Mouse (Mus musculus) forebrain, embryonic 12.5 days (tissue): ENCODE data around the gene Rps6kb1. TPM values are rescaled to one million over a fixed set of nuclear protein-coding genes. Genes with fewer than 3 reads are reported as not detected.
"Not testable (repeated sequence)": the region's sequence is repeated elsewhere in the genome, so short reads cannot be mapped to it uniquely, and the experiment has no call there.

Experiments used
- ATAC-seq: fragments of 200-750 bp; cut with Nextera tagmentation; 2 replicates; pipeline ENCODE4 v1.8.0; 2017; ENCODE audit warnings: moderate TSS enrichment; ENCODE audit not compliant: low FRiP score
- H3K27ac ChIP-seq: fragments of 300-500 bp; sonication (generic); 2 replicates; pipeline ENCODE4 v1.5.1; 2016; ENCODE audit warnings: mild to moderate bottlenecking
- H3K27me3 ChIP-seq: fragments of 300-500 bp; sonication (generic); 2 replicates; pipeline ENCODE4 v1.6.1; 2016; ENCODE audit warnings: mild to moderate bottlenecking
- H3K36me3 ChIP-seq: fragments of 300-500 bp; sonication (generic); replicated peaks from 2 replicates; pipeline ENCODE4 v1.6.1; 2016; ENCODE audit warnings: mild to moderate bottlenecking
- H3K4me1 ChIP-seq: fragments of 300-500 bp; sonication (generic); 2 replicates; pipeline ENCODE4 v1.6.1; 2016
- H3K4me2 ChIP-seq: fragments of 300-500 bp; sonication (generic); 2 replicates; pipeline ENCODE4 v1.6.1; 2016; ENCODE audit warnings: mild to moderate bottlenecking, moderate library complexity
- H3K4me3 ChIP-seq: fragments of 300-500 bp; sonication (generic); replicated peaks from 2 replicates; pipeline ENCODE4 v1.5.1; 2016; ENCODE audit warnings: mild to moderate bottlenecking
- H3K9ac ChIP-seq: fragments of 300-500 bp; sonication (generic); 2 replicates; pipeline ENCODE4 v1.6.1; 2016; ENCODE audit warnings: mild to moderate bottlenecking
- H3K9me3 ChIP-seq: fragments of 300-500 bp; sonication (generic); 2 replicates; pipeline ENCODE4 v1.6.1; 2016
- WGBS: fragments of 180-500 bp; shearing (Covaris S2); methylation state at CpG from one replicate; pipeline ENCODE4 v1.1.7; 2016; 5-methylcytosine and 5-hydroxymethylcytosine counted together
- microRNA counts: library from miRNA; unstranded; fragments of <30 nt; microRNA quantifications from one replicate; lab custom pipeline; 2017
- microRNA-seq: library from miRNA; unstranded; fragments of <30 nt; microRNA quantifications from one replicate; pipeline ENCODE4, GENCODE M21; 2017
- polyA plus RNA-seq: library from polyadenylated mRNA; unstranded; fragments of >200 nt; fragmentation: Nextera tagmentation; extraction: Ambion mirVana; gene quantifications from 2 replicates; pipeline ENCODE4 v1.2.1, GENCODE M21; 2016

Gene Rps6kb1
- polyA plus RNA-seq, 1 experiment from 2014 or later, result 65.2 TPM

DNA sequence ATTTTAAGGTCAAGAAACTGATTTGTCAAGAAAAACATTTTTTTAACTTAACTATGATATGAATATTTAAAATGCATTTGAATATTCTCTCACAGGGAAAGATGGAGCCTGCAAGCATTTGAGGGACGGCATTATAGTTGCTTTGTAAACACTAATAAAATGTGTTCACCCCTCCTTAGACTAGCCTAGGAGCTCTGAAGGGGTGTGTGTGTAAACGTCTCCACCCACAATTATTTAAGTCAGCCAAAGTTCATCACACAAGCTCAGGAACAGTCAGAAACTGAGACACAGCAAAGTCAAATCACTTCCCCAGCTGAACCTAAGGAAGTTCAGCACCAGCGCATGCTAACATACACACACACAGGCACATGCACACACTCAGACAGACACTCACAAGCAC lies 71.0 kb downstream of the Rps6kb1 start:
- H3K36me3 ChIP-seq, result no peaks in the 10 kb centered on the region
- no peak overlapping the region for H3K4me2 ChIP-seq
- WGBS, result 65% methylated on average over 3 of the region's 3 CpGs
- peaks cover 7% of the 10 kb centered on the region; the same call in 1 of the 2 replicates for H3K27me3 ChIP-seq
- no peaks in the 10 kb centered on the region for H3K9me3 ChIP-seq
- peaks cover 17% of the 10 kb centered on the region for H3K4me1 ChIP-seq
- ATAC-seq, result no peak
- H3K9ac ChIP-seq, result no peak overlapping the region
- no peak overlapping the region for H3K27ac ChIP-seq
- H3K4me3 ChIP-seq, result no peak overlapping the region

DNA sequence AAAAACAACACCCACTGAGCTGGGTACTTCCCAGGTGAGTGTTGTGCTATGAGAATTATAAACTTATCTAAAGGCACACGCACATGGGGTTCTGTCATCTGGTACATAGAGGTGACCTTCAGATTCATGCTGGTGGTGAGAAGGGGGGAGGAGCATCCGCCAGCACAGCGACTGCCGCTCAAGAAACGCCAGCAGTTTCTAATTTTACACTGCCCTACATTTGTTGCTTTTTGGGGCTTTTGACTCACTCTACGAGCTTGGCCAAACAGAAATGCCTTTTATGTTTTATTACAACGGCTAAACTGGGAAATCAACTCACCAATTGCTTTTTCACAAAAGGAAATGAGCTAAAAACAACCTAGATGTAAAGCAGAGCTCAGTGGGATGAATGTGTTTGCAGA lies 71.8 kb downstream of the Rps6kb1 start:
- no peaks in the 10 kb centered on the region for H3K9me3 ChIP-seq
- 43% methylated on average over 7 of the region's 7 CpGs for WGBS
- no peaks in the 10 kb centered on the region for H3K36me3 ChIP-seq
- no peak overlapping the region for H3K27ac ChIP-seq
- peak overlapping the region; percentile 22 for H3K4me2 ChIP-seq
- peaks cover 8% of the 10 kb centered on the region; the same call in 1 of the 2 replicates for H3K27me3 ChIP-seq
- no peak for ATAC-seq
- peaks cover 19% of the 10 kb centered on the region for H3K4me1 ChIP-seq
- H3K9ac ChIP-seq, result no peak overlapping the region
- H3K4me3 ChIP-seq, result no peak overlapping the region

GRCm38 (mm10) chr11:86471785-86472184 lies 72.8 kb downstream of the Rps6kb1 start:
- H3K27me3 ChIP-seq, result peaks cover 8% of the 10 kb centered on the region; the same call in 1 of the 2 replicates
- no peak overlapping the region for H3K4me3 ChIP-seq
- no peak for ATAC-seq
- 31% methylated on average over 6 of the region's 6 CpGs for WGBS
- H3K27ac ChIP-seq, result no peak overlapping the region
- no peak overlapping the region for H3K9ac ChIP-seq
- H3K36me3 ChIP-seq, result no peaks in the 10 kb centered on the region
- H3K4me2 ChIP-seq, result no peak overlapping the region
- H3K4me1 ChIP-seq, result peaks cover 19% of the 10 kb centered on the region
- H3K9me3 ChIP-seq, result no peaks in the 10 kb centered on the region

GRCm38 (mm10) chr11:86468971-86469370 lies 75.6 kb downstream of the Rps6kb1 start:
- 0 out of 2 replicates have a peak, but pooled peaks cover 5% of the 10 kb centered on the region for H3K27me3 ChIP-seq
- H3K9me3 ChIP-seq, result no peaks in the 10 kb centered on the region
- no peak overlapping the region for H3K9ac ChIP-seq
- WGBS, result 69% methylated on average over 4 of the region's 4 CpGs
- no peak overlapping the region for H3K4me2 ChIP-seq
- H3K4me3 ChIP-seq, result no peak overlapping the region
- H3K36me3 ChIP-seq, result no peaks in the 10 kb centered on the region
- no peak overlapping the region for H3K27ac ChIP-seq
- ATAC-seq, result no peak
- peaks cover 19% of the 10 kb centered on the region for H3K4me1 ChIP-seq

- WGBS, result 71% methylated on average over 8 of the region's 8 CpGs
- H3K9me3 ChIP-seq, result no peaks in the 10 kb centered on the region
- ATAC-seq, result no peak
- H3K4me2 ChIP-seq, result no peak overlapping the region
- H3K36me3 ChIP-seq, result no peaks in the 10 kb centered on the region
- 0 out of 2 replicates have a peak, but pooled peaks cover 5% of the 10 kb centered on the region for H3K27me3 ChIP-seq
- no peak overlapping the region for H3K27ac ChIP-seq
- H3K4me1 ChIP-seq, result peaks cover 19% of the 10 kb centered on the region
- no peak overlapping the region for H3K9ac ChIP-seq
- H3K4me3 ChIP-seq, result no peak overlapping the region
Measured at GRCm38 (mm10) chr11:86468345-86468744, 76.3 kb downstream of the Rps6kb1 start.

GRCm38 (mm10) chr11:86464275-86464674 lies 80.3 kb downstream of the Rps6kb1 start:
- not testable (repeated sequence) for H3K9me3 ChIP-seq, H3K4me1 ChIP-seq, H3K9ac ChIP-seq, H3K27me3 ChIP-seq, H3K4me3 ChIP-seq, H3K36me3 ChIP-seq, H3K27ac ChIP-seq, ATAC-seq, H3K4me2 ChIP-seq
- WGBS, result 19% methylated on average over 8 of the region's 8 CpGs

DNA sequence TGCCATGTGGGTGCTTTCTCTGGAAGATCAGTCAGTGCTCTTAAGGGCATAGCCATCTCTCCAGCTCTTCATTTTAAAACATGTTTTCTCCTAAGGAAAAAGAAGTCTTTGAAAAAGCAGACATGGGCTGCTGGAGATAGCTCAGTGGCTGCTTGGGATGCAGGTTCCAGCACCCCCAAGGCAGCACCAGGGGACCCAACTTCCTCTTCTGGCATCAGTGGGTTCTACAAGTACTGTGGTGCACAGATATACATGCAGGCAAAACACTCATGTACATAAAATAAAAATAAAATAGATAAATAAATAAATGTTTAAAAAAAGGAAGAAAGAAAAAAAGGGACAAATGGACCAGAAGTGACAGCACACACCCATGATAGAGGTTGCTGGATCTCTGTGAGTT lies 82.0 kb downstream of the Rps6kb1 start:
- Histone ChIP-seq H3K4me2 (no peak overlapping the region), H3K36me3 (no peaks in the 10 kb centered on the region), H3K9ac (no peak overlapping the region), H3K4me1 (no peaks in the 10 kb centered on the region), H3K4me3 (no peak overlapping the region), H3K9me3 (no peaks in the 10 kb centered on the region), H3K27me3 (no peaks in the 10 kb centered on the region), H3K27ac (no peak overlapping the region)
- no peak for ATAC-seq

DNA sequence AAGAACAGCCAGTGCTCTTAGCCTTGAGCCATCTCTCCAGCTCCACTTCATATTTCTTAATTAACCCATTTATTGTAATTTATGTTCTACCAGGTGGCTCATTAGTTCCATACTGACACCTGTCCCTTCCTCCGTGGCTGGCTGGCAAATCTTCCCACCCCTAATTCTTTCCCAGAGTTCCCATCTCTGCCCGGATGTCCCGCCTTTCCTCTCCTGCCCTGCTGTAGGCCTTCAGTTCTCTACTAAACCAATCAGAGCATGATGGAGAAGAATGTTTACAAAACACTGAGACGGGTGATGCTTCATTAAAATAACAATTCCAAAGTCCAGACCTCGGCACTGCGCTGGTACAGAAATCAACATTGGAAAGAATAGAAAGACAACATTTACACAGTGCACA lies 85.7 kb downstream of the Rps6kb1 start:
- no peaks in the 10 kb centered on the region for H3K36me3 ChIP-seq
- 91% methylated on average over 6 of the region's 6 CpGs for WGBS
- no peak for ATAC-seq

GRCm38 (mm10) chr11:86457545-86457944 lies 87.1 kb downstream of the Rps6kb1 start:
- 88% methylated on average over 6 of the region's 6 CpGs for WGBS

More for the DNA sequence above, 85.7 kb downstream of the Rps6kb1 start:
- Histone ChIP-seq H3K4me1 (no peaks in the 10 kb centered on the region), H3K27me3 (no peaks in the 10 kb centered on the region), H3K27ac (no peak overlapping the region), H3K4me3 (no peak overlapping the region), H3K4me2 (no peak overlapping the region), H3K9ac (no peak overlapping the region), H3K9me3 (no peaks in the 10 kb centered on the region)

DNA sequence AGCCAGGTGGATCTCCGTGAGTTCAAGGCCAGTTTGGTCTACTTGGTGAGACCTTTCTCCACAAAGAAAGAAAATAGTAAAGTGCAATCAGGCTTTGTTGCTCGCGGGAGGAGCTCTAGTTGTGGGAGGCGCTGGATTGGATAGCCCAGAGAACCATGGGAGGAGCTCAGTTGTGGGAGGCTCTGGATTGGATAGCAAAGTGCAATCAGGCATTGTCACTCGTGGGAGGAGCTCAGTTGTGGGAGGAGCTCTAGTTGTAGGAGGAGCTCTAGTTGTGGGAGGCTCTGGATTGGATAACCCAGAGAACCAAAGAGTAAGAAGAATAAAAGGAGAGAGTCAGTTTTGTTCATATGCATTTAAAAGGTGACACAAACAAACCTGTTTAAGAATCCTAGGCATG lies 90.6 kb downstream of the Rps6kb1 start:
- no peak overlapping the region for H3K4me3 ChIP-seq
- ATAC-seq, result no peak
- H3K4me2 ChIP-seq, result no peak overlapping the region
- H3K4me1 ChIP-seq, result no peaks in the 10 kb centered on the region
- H3K27ac ChIP-seq, result no peak overlapping the region
- no peak overlapping the region for H3K9ac ChIP-seq
- H3K9me3 ChIP-seq, result no peaks in the 10 kb centered on the region
- H3K36me3 ChIP-seq, result no peaks in the 10 kb centered on the region
- H3K27me3 ChIP-seq, result no peaks in the 10 kb centered on the region
- 87% methylated on average over 5 of the region's 5 CpGs for WGBS

More at GRCm38 (mm10) chr11:86457545-86457944, 87.1 kb downstream of the Rps6kb1 start:
- Histone ChIP-seq H3K4me3 (no peak overlapping the region), H3K27ac (no peak overlapping the region), H3K9ac (no peak overlapping the region), H3K36me3 (no peaks in the 10 kb centered on the region), H3K27me3 (no peaks in the 10 kb centered on the region), H3K4me2 (no peak overlapping the region), H3K9me3 (no peaks in the 10 kb centered on the region), H3K4me1 (no peaks in the 10 kb centered on the region)
- no peak for ATAC-seq

MicroRNA genes within 50 kb of the gene (microRNA counts, 519-probe panel; counts per million panel counts)
- 4,542 counts per million, percentile 57 among the panel's probes with 10 or more counts for microRNA mmu-miR-21 (lab: Ali Mortazavi, UCI)

Small RNA genes within 50 kb of the gene (microRNA-seq; reads per million reads assigned to microRNA genes)
- gene Mir21a, result 7,549 reads per million, percentile 92 among the genes with 10 or more reads in this experiment

Other genes with a start within 250 kb of the Rps6kb1 start
- 14.8 and 16.4 TPM in 2 replicates for gene Med13, start 187.2 kb downstream of the Rps6kb1 start, polyA plus RNA-seq
- 19.4 and 22.6 TPM in 2 replicates for gene Rnft1, start 60.1 kb downstream of the Rps6kb1 start, polyA plus RNA-seq
- 10.7 and 11.0 TPM in 2 replicates for gene Tubd1, start 186 bp upstream of the Rps6kb1 start, polyA plus RNA-seq
- 83.1 and 86.8 TPM in 2 replicates for gene Vmp1, start 139.0 kb upstream of the Rps6kb1 start, polyA plus RNA-seq
- gene Ptrh2, start 139.2 kb upstream of the Rps6kb1 start, polyA plus RNA-seq, result 40.5 and 40.9 TPM in 2 replicates
- 159 and 167 TPM in 2 replicates for gene Cltc, start 212.8 kb upstream of the Rps6kb1 start, polyA plus RNA-seq